Mouse (Mus musculus) E14TG2a.4 (cell line): ENCODE data around the gene Dot1l.

Experiments
- CTCF ChIP-seq: conservative IDR thresholded peaks from 2 replicates; pipeline ENCODE4 v1.5.1; 2014; ENCODE audit warnings: low read length
- POU5F1 ChIP-seq: IDR thresholded peaks from 2 replicates; pipeline ENCODE4 v1.6.1; 2014; ENCODE audit warnings: low read length, borderline replicate concordance

DNA sequence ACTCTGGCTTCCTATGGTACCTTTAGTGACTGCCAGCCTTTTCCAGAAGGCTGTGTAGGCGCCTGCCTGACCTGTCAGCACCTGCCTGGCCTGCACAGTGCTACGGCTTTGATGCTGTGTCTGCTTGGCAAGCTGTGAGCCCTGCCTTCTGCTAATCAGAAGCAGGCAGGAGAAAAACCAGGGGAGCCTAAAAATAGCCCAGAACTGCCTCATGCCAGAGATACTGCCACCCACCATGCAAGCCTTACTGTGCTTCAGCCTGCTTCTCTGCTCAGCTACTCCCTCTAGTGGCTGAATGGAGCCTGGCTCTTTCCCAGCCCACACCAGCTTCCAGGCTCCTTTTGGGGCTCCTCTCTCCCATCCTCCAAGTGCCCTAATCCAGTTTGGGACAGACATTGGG, 19.5 kb downstream of the Dot1l start:
- TF ChIP-seq CTCF (peak; percentile 95), POU5F1 (no peak)
